Mouse (Mus musculus): ENCODE results near the gene Gm49394. TPM values are rescaled to one million over a fixed set of nuclear protein-coding genes. Genes with fewer than 3 reads are reported as not detected.

Gene Gm49394
- polyA plus RNA-seq (2012): 0.01 TPM in 1 of 2 replicates, not detected in the other

GRCm38 (mm10) chr7:142669751-142670625 lies at the start of gene Gm49394:
Gm49394 (minus strand) TSS chr7:142669942.
- peaks cover 19% of the 10 kb centered on the region for H3K27me3 ChIP-seq (ENCODE audit: control insufficient read depth)

GRCm38 (mm10) chr7:142714783-142715498 lies 45.2 kb upstream of the Gm49394 start:
- Histone ChIP-seq H3K36me3 (ENCODE audit: control insufficient read depth) (no peaks in the 10 kb centered on the region), H3K4me1 (ENCODE audit: control insufficient read depth) (no peaks in the 10 kb centered on the region), H3K4me3 (replicated peaks) (no peak overlapping the region), H3K9me3 (ENCODE audit: control insufficient read depth, low read length) (no peaks in the 10 kb centered on the region), H3K27me3 (ENCODE audit: control insufficient read depth) (peaks cover 2% of the 10 kb centered on the region; the same call in 1 of the 2 replicates)
- TF ChIP-seq GATA1 (IDR thresholded peaks at IDR 0.05; ENCODE audit: low read length): no peak
- no peak for TF ChIP-seq TAL1 (IDR thresholded peaks at IDR 0.05; ENCODE audit: low read length)

More at GRCm38 (mm10) chr7:142669751-142670625, at the start of gene Gm49394:
- Histone ChIP-seq H3K9me3 (ENCODE audit: control insufficient read depth, low read length) (peaks cover 27% of the 10 kb centered on the region), H3K4me1 (ENCODE audit: control insufficient read depth) (no peaks in the 10 kb centered on the region), H3K4me3 (replicated peaks) (no peak within 1 kb of the TSS), H3K36me3 (ENCODE audit: control insufficient read depth) (no peaks in the 10 kb centered on the region; the same call in 1 of the 2 replicates)
- TF ChIP-seq TAL1 (IDR thresholded peaks at IDR 0.05; ENCODE audit: low read length) (no peak), GATA1 (IDR thresholded peaks at IDR 0.05; ENCODE audit: low read length) (no peak)

GRCm38 (mm10) chr7:142706873-142707272 lies 37.1 kb upstream of the Gm49394 start:
- Histone ChIP-seq H3K4me1 (ENCODE audit: control insufficient read depth) (no peaks in the 10 kb centered on the region), H3K27me3 (ENCODE audit: control insufficient read depth) (no peaks in the 10 kb centered on the region), H3K9me3 (ENCODE audit: control insufficient read depth, low read length) (no peaks in the 10 kb centered on the region), H3K36me3 (ENCODE audit: control insufficient read depth) (no peaks in the 10 kb centered on the region), H3K4me3 (replicated peaks) (no peak overlapping the region)
- TF ChIP-seq GATA1 (IDR thresholded peaks at IDR 0.05; ENCODE audit: low read length) (no peak), TAL1 (IDR thresholded peaks at IDR 0.05; ENCODE audit: low read length) (no peak)

GRCm38 (mm10) chr7:142699334-142699860 lies 29.7 kb upstream of the Gm49394 start:
- Histone ChIP-seq H3K4me3 (replicated peaks) (no peak overlapping the region), H3K9me3 (ENCODE audit: control insufficient read depth, low read length) (no peaks in the 10 kb centered on the region), H3K27me3 (ENCODE audit: control insufficient read depth) (no peaks in the 10 kb centered on the region), H3K4me1 (ENCODE audit: control insufficient read depth) (no peaks in the 10 kb centered on the region), H3K36me3 (ENCODE audit: control insufficient read depth) (no peaks in the 10 kb centered on the region)
- TF ChIP-seq GATA1 (IDR thresholded peaks at IDR 0.05; ENCODE audit: low read length) (no peak), TAL1 (IDR thresholded peaks at IDR 0.05; ENCODE audit: low read length) (no peak)

- TF ChIP-seq GATA1 (IDR thresholded peaks at IDR 0.05; ENCODE audit: low read length) (no peak), TAL1 (IDR thresholded peaks at IDR 0.05; ENCODE audit: low read length) (no peak)
- H3K9me3 ChIP-seq (ENCODE audit: control insufficient read depth, low read length): no peaks in the 10 kb centered on the region
- no peaks in the 10 kb centered on the region for H3K36me3 ChIP-seq (ENCODE audit: control insufficient read depth)
- H3K4me1 ChIP-seq (ENCODE audit: control insufficient read depth): no peaks in the 10 kb centered on the region
- no peak overlapping the region for H3K4me3 ChIP-seq (replicated peaks)
- H3K27me3 ChIP-seq (ENCODE audit: control insufficient read depth): no peaks in the 10 kb centered on the region
These were observed 8.9 kb upstream of the Gm49394 start for GRCm38 (mm10) chr7:142678611-142679010.

- Histone ChIP-seq H3K9me3 (ENCODE audit: control insufficient read depth, low read length) (peaks cover 7% of the 10 kb centered on the region), H3K4me1 (ENCODE audit: control insufficient read depth) (no peaks in the 10 kb centered on the region), H3K36me3 (ENCODE audit: control insufficient read depth) (no peaks in the 10 kb centered on the region), H3K27me3 (ENCODE audit: control insufficient read depth) (no peaks in the 10 kb centered on the region), H3K4me3 (replicated peaks) (no peak overlapping the region)
- TF ChIP-seq GATA1 (IDR thresholded peaks at IDR 0.05; ENCODE audit: low read length) (no peak), TAL1 (IDR thresholded peaks at IDR 0.05; ENCODE audit: low read length) (no peak)
These were observed 5.9 kb upstream of the Gm49394 start for GRCm38 (mm10) chr7:142675644-142676043.

GRCm38 (mm10) chr7:142675141-142675540 lies 5.4 kb upstream of the Gm49394 start:
- Histone ChIP-seq H3K36me3 (ENCODE audit: control insufficient read depth) (no peaks in the 10 kb centered on the region), H3K9me3 (ENCODE audit: control insufficient read depth, low read length) (peaks cover 10% of the 10 kb centered on the region), H3K4me1 (ENCODE audit: control insufficient read depth) (no peaks in the 10 kb centered on the region), H3K27me3 (ENCODE audit: control insufficient read depth) (no peaks in the 10 kb centered on the region), H3K4me3 (replicated peaks) (no peak overlapping the region)
- TF ChIP-seq TAL1 (IDR thresholded peaks at IDR 0.05; ENCODE audit: low read length): no peak
- TF ChIP-seq GATA1 (IDR thresholded peaks at IDR 0.05; ENCODE audit: low read length): no peak

GRCm38 (mm10) chr7:142672120-142672519 lies 2.4 kb upstream of the Gm49394 start:
- no peaks in the 10 kb centered on the region; the same call in 1 of the 2 replicates for H3K36me3 ChIP-seq (ENCODE audit: control insufficient read depth)
- H3K27me3 ChIP-seq (ENCODE audit: control insufficient read depth): no peaks in the 10 kb centered on the region; the same call in 1 of the 2 replicates
- H3K9me3 ChIP-seq (ENCODE audit: control insufficient read depth, low read length): peaks cover 27% of the 10 kb centered on the region
- H3K4me1 ChIP-seq (ENCODE audit: control insufficient read depth): no peaks in the 10 kb centered on the region
- TF ChIP-seq TAL1 (IDR thresholded peaks at IDR 0.05; ENCODE audit: low read length) (no peak), GATA1 (IDR thresholded peaks at IDR 0.05; ENCODE audit: low read length) (no peak)
- H3K4me3 ChIP-seq (replicated peaks): no peak overlapping the region

GRCm38 (mm10) chr7:142671067-142671466 lies 1.3 kb upstream of the Gm49394 start:
- Histone ChIP-seq H3K9me3 (ENCODE audit: control insufficient read depth, low read length) (peaks cover 27% of the 10 kb centered on the region), H3K4me3 (replicated peaks) (no peak overlapping the region), H3K36me3 (ENCODE audit: control insufficient read depth) (no peaks in the 10 kb centered on the region; the same call in 1 of the 2 replicates), H3K27me3 (ENCODE audit: control insufficient read depth) (peaks cover 8% of the 10 kb centered on the region), H3K4me1 (ENCODE audit: control insufficient read depth) (no peaks in the 10 kb centered on the region)
- TF ChIP-seq TAL1 (IDR thresholded peaks at IDR 0.05; ENCODE audit: low read length): no peak
- no peak for TF ChIP-seq GATA1 (IDR thresholded peaks at IDR 0.05; ENCODE audit: low read length)
